Mouse (Mus musculus) liver, postnatal 0 days (tissue): ENCODE measurements at regions not wholly inside any gene's neighbourhood (a gene's known extent, or its start where the extent isn't known, plus 50 kb on each side); places are given as distances from the start of the nearest gene placed in this dataset.

Experiments
- ATAC-seq: fragments of 200-750 bp; cut with Nextera tagmentation; 2 replicates; pipeline ENCODE4 v1.8.0; 2017; ENCODE audit warnings: mild to moderate bottlenecking, moderate library complexity
- DNase-seq: peaks from one replicate; pipeline ENCODE4 v3.0.0-alpha.2; 2016
- H3K27ac ChIP-seq: fragments of 300-500 bp; sonication (generic); 2 replicates; pipeline ENCODE4 v1.5.1; 2014; ENCODE audit warnings: antibody characterized with exemption, moderate library complexity, mild to moderate bottlenecking, low read depth
- H3K27me3 ChIP-seq: fragments of 300-500 bp; sonication (generic); 2 replicates; pipeline ENCODE4 v1.6.1; 2014; ENCODE audit warnings: low read length, control low read depth, mixed read lengths; ENCODE audit not compliant: insufficient read depth
- H3K36me3 ChIP-seq: fragments of 300-500 bp; sonication (generic); replicated peaks from 2 replicates; pipeline ENCODE4 v1.6.1; 2014; ENCODE audit warnings: mild to moderate bottlenecking, control low read depth, low read length, moderate library complexity, mixed read lengths; ENCODE audit not compliant: insufficient read depth
- H3K4me1 ChIP-seq: fragments of 300-500 bp; sonication (generic); 2 replicates; pipeline ENCODE4 v1.6.1; 2014; ENCODE audit warnings: antibody characterized with exemption, mild to moderate bottlenecking, control low read depth; ENCODE audit not compliant: insufficient read depth
- H3K4me2 ChIP-seq: fragments of 300-500 bp; sonication (generic); 2 replicates; pipeline ENCODE4 v1.6.1; 2014; ENCODE audit warnings: low read depth, mild to moderate bottlenecking, low read length, moderate library complexity, mixed read lengths
- H3K4me3 ChIP-seq: fragments of 300-500 bp; sonication (generic); 2 replicates; pipeline ENCODE4 v1.5.1; 2014; ENCODE audit warnings: low read depth, low read length
- H3K9ac ChIP-seq: fragments of 300-500 bp; sonication (generic); replicated peaks from 2 replicates; pipeline ENCODE4 v1.6.1; 2014; ENCODE audit warnings: mild to moderate bottlenecking, moderate library complexity
- H3K9me3 ChIP-seq: fragments of 300-500 bp; sonication (generic); 2 replicates; pipeline ENCODE4 v1.6.1; 2016; ENCODE audit warnings: mild to moderate bottlenecking, control low read depth, low read length, mixed read lengths
- CTCF ChIP-seq: sonication (generic); IDR thresholded peaks from 2 replicates; pipeline ENCODE4 v1.5.1; 2016; ENCODE audit warnings: antibody characterized with exemption, low read depth
- EP300 ChIP-seq: IDR thresholded peaks from 2 replicates; pipeline ENCODE4 v1.6.1; 2016; ENCODE audit warnings: antibody characterized with exemption, low read depth, mild to moderate bottlenecking
- WGBS: fragments of 180-500 bp; shearing (Covaris S2); extraction: QIAGEN DNeasy Blood & Tissue Kit; methylation state at CpG from one replicate; pipeline ENCODE4 v1.1.7; 2014; ENCODE audit not compliant: insufficient replicate concordance; 5-methylcytosine and 5-hydroxymethylcytosine counted together

- WGBS, result 38% methylated on average over 3 of the region's 3 CpGs
- DNase-seq, result no peak
- no peak overlapping the region for H3K9ac ChIP-seq
- no peaks in the 10 kb centered on the region for H3K9me3 ChIP-seq
- H3K4me3 ChIP-seq, result no peak overlapping the region
- TF ChIP-seq EP300 (no peak), CTCF (no peak)
- no peaks in the 10 kb centered on the region for H3K36me3 ChIP-seq
- no peak overlapping the region for H3K27ac ChIP-seq
- H3K4me2 ChIP-seq, result no peak overlapping the region
- ATAC-seq, result no peak
- H3K27me3 ChIP-seq, result no peaks in the 10 kb centered on the region
- H3K4me1 ChIP-seq, result no peaks in the 10 kb centered on the region
These were observed 578.5 kb upstream of the Fbxo33 start for GRCm38 (mm10) chr12:59798051-59798450.

GRCm38 (mm10) chr12:59791473-59791872 lies 571.9 kb upstream of the Fbxo33 start:
- DNase-seq (no peak), ATAC-seq (no peak)
- H3K9ac ChIP-seq, result no peak overlapping the region
- H3K36me3 ChIP-seq, result no peaks in the 10 kb centered on the region
- no peaks in the 10 kb centered on the region for H3K27me3 ChIP-seq
- no peaks in the 10 kb centered on the region for H3K4me1 ChIP-seq
- no peak overlapping the region for H3K4me3 ChIP-seq
- 54% methylated on average over 4 of the region's 4 CpGs for WGBS
- H3K4me2 ChIP-seq, result no peak overlapping the region
- TF ChIP-seq CTCF (peak; percentile 35; the same call in 1 of the 2 replicates), EP300 (no peak)
- no peaks in the 10 kb centered on the region for H3K9me3 ChIP-seq
- no peak overlapping the region for H3K27ac ChIP-seq

- no peak overlapping the region for H3K4me2 ChIP-seq
- H3K4me3 ChIP-seq, result no peak overlapping the region
- DNase-seq, result no peak
- H3K36me3 ChIP-seq, result no peaks in the 10 kb centered on the region
- H3K4me1 ChIP-seq, result no peaks in the 10 kb centered on the region
- no peak for ATAC-seq
- WGBS, result 70% methylated on average over 4 of the region's 4 CpGs
- TF ChIP-seq EP300 (no peak), CTCF (no peak)
- H3K27me3 ChIP-seq, result no peaks in the 10 kb centered on the region
- H3K9ac ChIP-seq, result no peak overlapping the region
- no peaks in the 10 kb centered on the region for H3K9me3 ChIP-seq
- no peak overlapping the region for H3K27ac ChIP-seq
These were observed 567.3 kb upstream of the Fbxo33 start for GRCm38 (mm10) chr12:59786831-59787230.

DNA sequence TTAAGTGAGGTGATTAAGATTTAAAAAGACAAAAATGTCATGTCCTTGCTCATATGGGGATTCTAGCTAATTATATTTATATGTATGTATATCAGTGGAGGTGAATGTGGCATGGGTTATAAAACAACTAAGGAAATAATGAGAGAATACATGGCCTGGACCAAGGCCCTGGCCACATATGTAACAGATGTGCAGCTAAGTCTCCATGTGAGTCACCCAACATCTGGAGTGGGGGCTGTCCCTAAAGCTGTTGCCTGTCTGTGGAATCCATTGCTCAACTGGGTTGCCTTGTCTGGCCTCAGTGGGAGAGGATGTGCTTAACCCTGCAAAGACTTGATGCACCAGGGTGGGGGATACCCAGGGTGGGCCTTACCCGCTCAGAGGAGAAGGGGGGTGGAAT lies 551.5 kb upstream of the Fbxo33 start:
- Histone ChIP-seq H3K4me2 (no peak overlapping the region), H3K36me3 (no peaks in the 10 kb centered on the region), H3K27me3 (no peaks in the 10 kb centered on the region), H3K4me1 (no peaks in the 10 kb centered on the region), H3K27ac (no peak overlapping the region), H3K4me3 (no peak overlapping the region), H3K9ac (no peak overlapping the region), H3K9me3 (no peaks in the 10 kb centered on the region)
- 53% methylated on average over 1 of the region's 1 CpGs for WGBS
- DNase-seq, result no peak
- no peak for ATAC-seq
- TF ChIP-seq EP300, result no peak
- TF ChIP-seq CTCF, result no peak

DNA sequence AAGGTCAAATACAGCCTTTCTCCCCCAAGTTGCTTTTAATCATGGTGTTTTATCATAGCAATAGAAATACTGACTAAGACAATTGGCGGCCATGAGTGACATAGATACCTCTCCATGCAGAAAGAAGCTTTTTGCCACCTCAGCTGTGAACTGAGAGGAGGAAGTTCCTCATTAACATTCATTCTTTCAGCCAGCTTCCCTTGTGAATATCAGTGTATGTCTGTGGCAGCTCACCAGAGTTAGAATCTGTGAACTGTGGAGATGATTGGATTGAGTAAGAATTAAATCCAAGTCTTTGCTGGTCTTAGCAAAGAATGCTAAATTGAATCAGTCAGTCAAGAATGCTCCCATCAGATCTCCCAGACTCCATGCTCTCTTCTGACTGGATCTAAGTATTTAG lies 542.7 kb upstream of the Fbxo33 start:
- 52% methylated on average over 1 of the region's 1 CpGs for WGBS
- no peak for ATAC-seq
- H3K27me3 ChIP-seq, result no peaks in the 10 kb centered on the region

DNA sequence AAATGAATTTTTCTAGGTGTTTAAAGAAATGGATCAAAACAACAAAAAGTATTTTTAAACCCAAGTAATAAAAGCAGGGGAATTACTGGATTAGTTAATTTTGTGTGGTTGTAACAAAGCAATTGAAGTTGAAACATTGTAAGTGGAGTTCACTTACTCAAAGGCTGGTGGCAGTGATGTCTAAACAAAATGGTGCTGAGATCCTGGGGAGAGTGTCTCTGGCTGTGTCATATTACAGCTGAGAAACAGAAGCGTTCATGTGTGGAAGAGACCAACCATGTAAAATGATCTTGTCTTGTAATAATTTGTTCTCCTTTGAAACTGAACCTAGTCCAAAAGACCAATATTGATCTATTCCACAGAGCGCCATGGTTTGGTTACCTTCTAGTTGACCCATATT lies 525.2 kb upstream of the Fbxo33 start:
- no peak for ATAC-seq
- DNase-seq, result no peak
- H3K4me1 ChIP-seq, result no peaks in the 10 kb centered on the region
- no peaks in the 10 kb centered on the region for H3K36me3 ChIP-seq
- no peaks in the 10 kb centered on the region for H3K27me3 ChIP-seq
- TF ChIP-seq EP300, result no peak
- no peak for TF ChIP-seq CTCF
- H3K4me2 ChIP-seq, result no peak overlapping the region
- no peak overlapping the region for H3K9ac ChIP-seq
- no peak overlapping the region for H3K27ac ChIP-seq
- H3K4me3 ChIP-seq, result no peak overlapping the region
- H3K9me3 ChIP-seq, result no peaks in the 10 kb centered on the region
- 75% methylated on average over 2 of the region's 2 CpGs for WGBS

More for the DNA sequence above, 542.7 kb upstream of the Fbxo33 start:
- Histone ChIP-seq H3K9ac (no peak overlapping the region), H3K36me3 (no peaks in the 10 kb centered on the region), H3K4me3 (no peak overlapping the region), H3K4me1 (no peaks in the 10 kb centered on the region), H3K4me2 (no peak overlapping the region), H3K9me3 (no peaks in the 10 kb centered on the region), H3K27ac (no peak overlapping the region)
- no peak for DNase-seq
- TF ChIP-seq EP300, result no peak
- no peak for TF ChIP-seq CTCF

- Histone ChIP-seq H3K27me3 (no peaks in the 10 kb centered on the region), H3K4me3 (no peak overlapping the region)
- 74% methylated on average over 11 of the region's 11 CpGs for WGBS
These were observed 523.7 kb upstream of the Fbxo33 start for GRCm38 (mm10) chr12:59743211-59743610.

More at GRCm38 (mm10) chr12:59743211-59743610, 523.7 kb upstream of the Fbxo33 start:
- no peaks in the 10 kb centered on the region for H3K36me3 ChIP-seq
- no peak overlapping the region for H3K9ac ChIP-seq
- no peaks in the 10 kb centered on the region for H3K4me1 ChIP-seq
- no peak overlapping the region for H3K27ac ChIP-seq
- H3K9me3 ChIP-seq, result no peaks in the 10 kb centered on the region
- DNase-seq (no peak), ATAC-seq (no peak)
- no peak overlapping the region for H3K4me2 ChIP-seq
- no peak for TF ChIP-seq CTCF
- TF ChIP-seq EP300, result no peak
